Mouse (Mus musculus) left cerebral cortex, postnatal 25 days (tissue): ENCODE data around the gene Bicd2. TPM values are rescaled to one million over a fixed set of nuclear protein-coding genes. Genes with fewer than 3 reads are reported as not detected.
A peak's percentile ranks its signal among the peaks of the same experiment; 100 is the strongest.

Experiments
- DNase-seq, 2 experiments: peaks; one replicate each; pipeline ENCODE4 v3.0.0; 2022; ENCODE audit warnings: low spot score in 2 of 2, mixed read lengths in 1 of 2
- intact Hi-C: fragments of 180-260 bp; cut with DNase I; formaldehyde crosslinking; loops from one replicate; pipeline ENCODE4 v1.15.1; 2025
- total RNA-seq, 2 experiments: library from RNA; stranded (reverse); gene quantifications; 2 replicates each; pipeline ENCODE4 v1.2.3; 2021

Gene Bicd2
- total RNA-seq, 2 experiments from 2014 or later: 48.5 to 51.0 TPM

GRCm38 (mm10) chr13:49322169-49322568, 19.2 kb upstream of the Bicd2 start:
- intact Hi-C loops: loop anchor here (5.0 kb wide), 1 partner anchor 100 kb away; the partner anchor contains the start of gene Ippk
- peak in 1 of 2 experiments; percentile 58 for DNase-seq

GRCm38 (mm10) chr13:49322739-49323138, 18.6 kb upstream of the Bicd2 start:
- DNase-seq: peak; percentile 51 to 97
- intact Hi-C loops: loop anchor here (5.0 kb wide), 1 partner anchor 100 kb away; the partner anchor contains the start of gene Ippk

GRCm38 (mm10) chr13:49324871-49325270, 16.5 kb upstream of the Bicd2 start:
- intact Hi-C loops: loop anchor here (5.0 kb wide), 1 partner anchor 97 kb away; the partner anchor contains the start of gene Ippk

GRCm38 (mm10) chr13:49326246-49327206, 14.9 kb upstream of the Bicd2 start:
- peak; percentile 64 to 66 for DNase-seq
- intact Hi-C loops: loop anchor here (2.0 kb wide), 1 partner anchor 54 kb away; no protein-coding TSS in a partner anchor

More at GRCm38 (mm10) chr13:49324871-49325270, 16.5 kb upstream of the Bicd2 start:
- DNase-seq: no peak

- DNase-seq: no peak
- intact Hi-C loops: no loop called here
Measured at GRCm38 (mm10) chr13:49328101-49328500, 13.3 kb upstream of the Bicd2 start.

- intact Hi-C loops: no loop called here
- DNase-seq: no peak
Measured at GRCm38 (mm10) chr13:49333250-49333649, 8.1 kb upstream of the Bicd2 start.

- DNase-seq: peak in 1 of 2 experiments; percentile 31
- intact Hi-C loops: loop anchor here (5.0 kb wide), 1 partner anchor 307 kb away; no protein-coding TSS in a partner anchor
Measured at GRCm38 (mm10) chr13:49335077-49335982, 6.1 kb upstream of the Bicd2 start.

- intact Hi-C loops: loop anchor here (1.0 to 5.0 kb wide), 2 partner anchors 42 to 303 kb away; no protein-coding TSS in a partner anchor
- DNase-seq: peak in 1 of 2 experiments; percentile 62
Measured at GRCm38 (mm10) chr13:49338893-49339546, 2.4 kb upstream of the Bicd2 start.

GRCm38 (mm10) chr13:49341831-49342722, 692 bp downstream of the Bicd2 start:
- intact Hi-C loops: loop anchor here (2.0 kb wide), 1 partner anchor 311 kb away; the partner anchor contains the start of genes Cenpp and Nol8

GRCm38 (mm10) chr13:49342723-49343100, 1.3 kb downstream of the Bicd2 start:
- intact Hi-C loops: no loop called here
- DNase-seq: no peak

More at GRCm38 (mm10) chr13:49341831-49342722, 692 bp downstream of the Bicd2 start:
- no peak for DNase-seq

GRCm38 (mm10) chr13:49344567-49344966, 3.2 kb downstream of the Bicd2 start:
- no peak for DNase-seq
- intact Hi-C loops: no loop called here

GRCm38 (mm10) chr13:49345476-49345875, 4.1 kb downstream of the Bicd2 start:
- no peak for DNase-seq
- intact Hi-C loops: no loop called here

GRCm38 (mm10) chr13:49348522-49348921, 7.1 kb downstream of the Bicd2 start:
- intact Hi-C loops: no loop called here
- no peak for DNase-seq

GRCm38 (mm10) chr13:49349335-49349734, 8.0 kb downstream of the Bicd2 start:
- intact Hi-C loops: no loop called here
- DNase-seq: no peak

GRCm38 (mm10) chr13:49349836-49350505, 8.6 kb downstream of the Bicd2 start:
- intact Hi-C loops: no loop called here
- no peak for DNase-seq

GRCm38 (mm10) chr13:49352581-49353159, 11.3 kb downstream of the Bicd2 start:
- intact Hi-C loops: no loop called here
- DNase-seq: peak in 1 of 2 experiments; percentile 42

- no peak for DNase-seq
- intact Hi-C loops: no loop called here
Measured at GRCm38 (mm10) chr13:49353422-49353821, 12.0 kb downstream of the Bicd2 start.
